Mouse (Mus musculus): ENCODE measurements around the gene Ankrd1. TPM values are rescaled to one million over a fixed set of nuclear protein-coding genes. Genes with fewer than 3 reads are reported as not detected.

Gene Ankrd1
- total RNA-seq (2023), result not detected

GRCm38 (mm10) chr19:36119783-36120471 is at the start of gene Ankrd1:
Gene Ankrd1, minus strand, starts transcription at chr19:36120099.

GRCm38 (mm10) chr19:36083262-36084225 is 36.4 kb downstream of the Ankrd1 start, which contains the start of gene Rpp30:
Gene Rpp30, plus strand, starts transcription at chr19:36083716.

Other genes with a start within 250 kb of the Ankrd1 start
- gene Htr7, start 62.6 kb downstream of the Ankrd1 start, total RNA-seq (2023), result not detected
- 10 to 100 TPM; 21.9 to 26.8 TPM for gene Rpp30, start 36.4 kb downstream of the Ankrd1 start, total RNA-seq (2023)
- 10 to 100 TPM; 22.1 to 25.7 TPM for gene Pcgf5, start 228.2 kb upstream of the Ankrd1 start, total RNA-seq (2023)

Data from B cell, adult 67 days (primary cell).